Mouse (Mus musculus) midbrain, embryonic 15.5 days (tissue): ENCODE results near the gene Map2k5. TPM values are rescaled to one million over a fixed set of nuclear protein-coding genes. Genes with fewer than 3 reads are reported as not detected.

Experiments
- ATAC-seq: fragments of 200-750 bp; cut with Nextera tagmentation; replicated peaks from 2 replicates; pipeline ENCODE4 v1.8.0; 2017; ENCODE audit warnings: moderate TSS enrichment
- H3K27ac ChIP-seq: fragments of 300-500 bp; sonication (generic); 2 replicates; pipeline ENCODE4 v1.5.1; 2015; ENCODE audit warnings: mild to moderate bottlenecking, inconsistent platforms
- H3K27me3 ChIP-seq: fragments of 300-500 bp; sonication (generic); replicated peaks from 2 replicates; pipeline ENCODE4 v1.6.1; 2015; ENCODE audit warnings: inconsistent platforms
- H3K36me3 ChIP-seq: fragments of 300-500 bp; sonication (generic); replicated peaks from 2 replicates; pipeline ENCODE4 v1.6.1; 2015; ENCODE audit warnings: inconsistent platforms
- H3K4me1 ChIP-seq: fragments of 300-500 bp; sonication (generic); 2 replicates; pipeline ENCODE4 v1.6.1; 2015; ENCODE audit warnings: inconsistent platforms
- H3K4me2 ChIP-seq: fragments of 300-500 bp; sonication (generic); 2 replicates; pipeline ENCODE4 v1.6.1; 2015; ENCODE audit warnings: inconsistent platforms, mild to moderate bottlenecking, moderate library complexity
- H3K4me3 ChIP-seq: fragments of 300-500 bp; sonication (generic); 2 replicates; pipeline ENCODE4 v1.5.1; 2015; ENCODE audit warnings: mild to moderate bottlenecking, inconsistent platforms
- H3K9ac ChIP-seq: fragments of 300-500 bp; sonication (generic); 2 replicates; pipeline ENCODE4 v1.6.1; 2015; ENCODE audit warnings: mild to moderate bottlenecking, inconsistent platforms
- H3K9me3 ChIP-seq: fragments of 300-500 bp; sonication (generic); 2 replicates; pipeline ENCODE4 v1.6.1; 2016; ENCODE audit warnings: inconsistent platforms
- WGBS: fragments of 180-500 bp; shearing (Covaris S2); methylation state at CpG from one replicate; pipeline ENCODE4 v1.1.7; 2015; ENCODE audit warnings: mixed read lengths; 5-methylcytosine and 5-hydroxymethylcytosine counted together
- polyA plus RNA-seq: library from polyadenylated mRNA; unstranded; fragments of >200 nt; fragmentation: Nextera tagmentation; extraction: Ambion mirVana; gene quantifications from 2 replicates; pipeline ENCODE4 v1.2.1, GENCODE M21; 2015

The Map2k5 gene
- polyA plus RNA-seq, 1 experiment from 2014 or later = 38.7 TPM

- Histone ChIP-seq H3K36me3 (no peaks in the 10 kb centered on the region), H3K9me3 (no peaks in the 10 kb centered on the region), H3K4me2 (peak overlapping the region; percentile 88), H3K4me1 (peaks cover 5% of the 10 kb centered on the region), H3K4me3 (peak overlapping the region; percentile 45), H3K27me3 (no peaks in the 10 kb centered on the region), H3K27ac (0 out of 2 replicates have a peak overlapping the region, but pooled peaks have one; percentile 31), H3K9ac (peak overlapping the region; percentile 59)
- ATAC-seq = peak; percentile 94
- 7% methylated on average over 30 of the region's 30 CpGs for WGBS
Measured at GRCm38 (mm10) chr9:63123451-63124438, 254.0 kb downstream of the Map2k5 start.

GRCm38 (mm10) chr9:63122161-63122833 lies 255.4 kb downstream of the Map2k5 start:
- Histone ChIP-seq H3K4me1 (peaks cover 5% of the 10 kb centered on the region), H3K9ac (no peak overlapping the region), H3K4me2 (no peak overlapping the region), H3K36me3 (no peaks in the 10 kb centered on the region), H3K27ac (no peak overlapping the region), H3K9me3 (no peaks in the 10 kb centered on the region), H3K27me3 (no peaks in the 10 kb centered on the region), H3K4me3 (no peak overlapping the region)
- 31% methylated on average over 8 of the region's 8 CpGs for WGBS
- no peak for ATAC-seq

- Histone ChIP-seq H3K9me3 (no peaks in the 10 kb centered on the region), H3K9ac (no peak overlapping the region), H3K4me1 (no peaks in the 10 kb centered on the region), H3K4me3 (no peak overlapping the region), H3K4me2 (no peak overlapping the region), H3K36me3 (no peaks in the 10 kb centered on the region), H3K27ac (no peak overlapping the region), H3K27me3 (no peaks in the 10 kb centered on the region)
- 63% methylated on average over 5 of the region's 5 CpGs for WGBS
- no peak for ATAC-seq
Measured at GRCm38 (mm10) chr9:63118385-63118784, 259.3 kb downstream of the Map2k5 start.

Other genes starting within 250 kb of the Map2k5 start
- gene Skor1, start 228.9 kb downstream of the Map2k5 start, polyA plus RNA-seq = 1.6 and 1.9 TPM in 2 replicates
- 63.0 and 64.5 TPM in 2 replicates for gene 2300009A05Rik, start 21.3 kb upstream of the Map2k5 start, polyA plus RNA-seq
- gene Iqch, start 224.6 kb upstream of the Map2k5 start, polyA plus RNA-seq = 0.04 and 0.09 TPM in 2 replicates
- gene Aagab, start 224.8 kb upstream of the Map2k5 start, polyA plus RNA-seq = 61.0 and 62.9 TPM in 2 replicates